Mouse (Mus musculus) layer of hippocampus, adult 9-11 months (tissue): Measurements from ENCODE around the gene Sumf1.

Experiments used
- DNase-seq: peaks from one replicate; pipeline ENCODE4 v3.0.0; 2022

Gene Sumf1

DNA sequence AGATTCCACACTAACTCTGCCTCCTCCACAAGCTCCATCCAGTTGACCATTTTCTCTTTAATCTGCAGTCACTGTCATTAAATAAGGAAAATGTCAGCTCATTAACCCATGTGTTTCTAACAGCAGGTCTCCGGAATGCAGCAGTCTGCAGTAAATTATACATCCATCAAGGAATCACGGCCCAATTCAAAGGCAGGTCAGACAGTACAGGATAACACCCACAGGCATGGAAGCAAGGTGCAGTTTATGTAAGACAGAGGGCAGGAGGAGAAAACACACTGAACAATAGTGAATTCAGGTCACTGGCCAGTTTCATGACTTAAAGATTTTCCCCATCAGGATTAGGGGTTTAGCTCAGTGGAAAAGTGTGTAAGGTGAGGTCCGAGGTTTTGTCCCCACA lies 40.1 kb downstream of the Sumf1 start:
- DNase-seq = no peak

DNA sequence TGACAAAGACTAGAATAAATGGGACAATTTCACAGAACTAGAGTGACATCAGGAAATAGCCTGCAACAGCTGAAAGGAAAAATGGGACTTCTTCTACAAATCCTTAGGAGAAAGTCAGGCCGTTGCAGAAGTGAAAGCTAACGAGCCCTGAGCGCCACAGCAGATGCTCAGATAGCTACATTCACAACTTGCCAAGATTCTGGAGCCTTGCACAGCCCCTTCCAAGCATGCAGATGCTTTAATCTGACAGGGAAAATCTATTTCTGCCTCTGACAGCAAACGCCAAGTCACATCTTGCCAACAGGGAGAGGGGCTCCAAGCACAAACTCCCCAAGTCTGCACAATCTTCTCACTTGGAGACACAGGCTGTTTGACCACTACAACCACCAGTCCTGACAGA lies 42.6 kb downstream of the Sumf1 start:
- DNase-seq = peak; percentile 59

DNA sequence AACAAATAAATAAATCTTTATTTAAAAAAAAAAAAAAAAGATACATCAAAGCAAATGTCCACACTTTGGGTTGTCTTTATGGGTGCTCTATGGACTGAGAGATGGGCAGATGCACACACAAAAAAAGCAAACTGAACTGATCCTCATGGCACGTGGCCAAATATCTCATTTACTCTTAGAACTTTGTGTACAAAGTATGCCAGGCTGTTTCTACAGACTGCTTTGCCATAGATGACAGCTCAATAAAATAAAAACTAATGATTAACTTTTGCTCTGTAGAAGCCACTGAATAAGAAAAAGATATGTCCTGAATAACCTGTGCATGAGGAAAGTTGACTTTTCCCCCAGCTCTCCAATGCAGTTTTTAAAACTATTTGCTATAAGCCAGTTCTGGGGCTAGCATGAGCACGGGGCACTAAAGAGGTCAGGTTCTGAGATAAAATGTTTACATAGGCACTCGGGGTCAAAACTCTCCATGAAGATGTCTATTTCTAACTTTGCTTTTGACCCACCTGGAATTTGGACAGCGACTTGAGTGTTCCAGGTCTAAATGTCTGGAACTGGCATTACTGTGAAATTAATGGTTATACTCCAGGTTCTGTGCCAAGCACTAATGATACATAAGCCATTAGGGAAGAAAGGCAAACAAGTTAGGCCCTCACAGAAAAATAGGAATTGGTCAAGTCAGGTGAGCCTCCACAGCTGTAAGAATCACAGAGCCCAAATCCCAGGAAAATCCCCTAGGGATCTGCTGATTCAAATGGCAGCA lies 44.5 kb downstream of the Sumf1 start:
- DNase-seq = no peak

DNA sequence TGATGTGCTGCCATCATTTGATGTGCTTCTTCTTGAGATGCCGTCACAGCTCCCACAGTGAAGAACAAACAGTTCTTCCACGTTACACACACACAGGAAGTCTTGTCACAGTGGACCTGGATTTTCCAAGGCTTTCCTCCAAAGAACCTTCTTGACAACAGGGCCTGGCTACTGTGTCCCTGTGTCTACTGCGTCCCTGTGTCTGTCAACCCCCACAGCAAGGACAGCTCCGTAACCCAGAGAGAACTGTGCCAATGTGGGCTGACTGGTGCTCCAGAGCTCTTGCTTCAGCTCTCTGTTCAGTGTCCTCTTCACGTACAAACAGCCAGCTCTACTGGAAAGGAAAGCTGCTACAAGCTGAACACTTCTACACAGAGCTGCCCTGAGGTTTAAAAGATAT lies 48.4 kb downstream of the Sumf1 start:
- no peak for DNase-seq

DNA sequence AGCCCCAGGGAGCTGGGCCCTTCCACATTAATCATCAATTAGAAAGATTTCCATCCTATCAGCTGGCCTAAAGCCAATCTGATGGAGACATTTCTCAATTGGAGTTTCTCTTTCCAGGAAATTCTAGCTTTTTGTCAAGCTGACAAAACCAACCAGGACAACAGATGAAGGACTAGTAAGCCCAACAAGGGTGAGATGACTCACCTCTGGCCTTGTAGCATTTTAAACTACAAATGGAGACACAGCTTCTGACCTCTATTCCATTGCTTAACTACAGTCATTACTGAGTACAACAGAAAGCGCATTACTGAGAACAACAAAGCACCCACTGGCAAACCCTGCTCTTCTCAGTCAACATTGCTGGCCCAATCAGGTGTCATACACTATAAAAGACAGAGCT lies 49.1 kb downstream of the Sumf1 start:
- no peak for DNase-seq

DNA sequence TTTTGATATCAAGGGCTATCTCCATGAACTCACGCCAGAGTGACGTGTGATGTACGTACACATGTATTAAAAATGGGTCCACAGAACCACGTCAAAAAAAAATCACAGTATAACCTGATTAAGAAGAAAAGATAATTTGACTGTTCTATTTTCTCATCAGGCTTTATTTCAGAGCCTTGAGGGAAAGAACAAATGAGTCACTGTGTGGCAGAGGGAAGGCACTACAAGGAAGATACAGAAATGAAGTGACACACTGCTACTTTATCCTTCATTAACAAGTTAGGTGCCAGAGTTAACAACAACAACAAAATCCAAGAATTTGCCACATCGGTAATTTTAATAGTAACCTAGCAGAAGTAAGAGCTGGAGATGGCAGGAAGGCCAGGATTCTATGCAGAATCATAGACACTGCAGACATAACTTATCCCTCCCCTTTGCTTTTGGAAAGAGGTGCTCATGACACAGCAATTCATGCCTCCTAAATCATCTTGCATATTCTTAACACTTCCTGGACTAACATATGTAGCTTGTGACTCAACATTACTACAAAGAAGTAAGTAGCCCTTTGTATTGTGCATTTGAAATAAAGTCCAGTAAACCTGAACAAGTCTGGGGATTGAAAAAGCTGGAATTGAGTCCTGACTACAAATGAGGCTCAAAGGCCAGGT lies 53.0 kb downstream of the Sumf1 start:
- DNase-seq = no peak

DNA sequence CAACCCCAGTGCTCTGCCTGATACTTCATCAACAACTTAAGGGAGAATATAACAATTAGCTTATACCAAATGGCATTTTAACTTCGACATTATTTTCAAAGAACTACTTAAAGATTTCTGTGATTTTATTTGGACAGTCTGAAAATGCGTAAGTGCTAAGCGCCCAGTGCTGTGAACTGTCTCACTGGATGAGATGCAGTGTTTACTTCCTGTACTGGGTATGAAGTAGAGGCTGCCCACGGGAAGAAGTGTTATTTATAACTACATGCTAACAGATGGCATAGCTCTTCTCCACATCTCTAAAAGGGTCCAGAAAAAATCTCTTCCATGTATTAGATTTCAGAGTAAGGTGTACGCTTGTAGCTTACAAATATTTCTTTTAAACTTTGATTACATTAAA lies 54.7 kb downstream of the Sumf1 start:
- peak; percentile 37 for DNase-seq

DNA sequence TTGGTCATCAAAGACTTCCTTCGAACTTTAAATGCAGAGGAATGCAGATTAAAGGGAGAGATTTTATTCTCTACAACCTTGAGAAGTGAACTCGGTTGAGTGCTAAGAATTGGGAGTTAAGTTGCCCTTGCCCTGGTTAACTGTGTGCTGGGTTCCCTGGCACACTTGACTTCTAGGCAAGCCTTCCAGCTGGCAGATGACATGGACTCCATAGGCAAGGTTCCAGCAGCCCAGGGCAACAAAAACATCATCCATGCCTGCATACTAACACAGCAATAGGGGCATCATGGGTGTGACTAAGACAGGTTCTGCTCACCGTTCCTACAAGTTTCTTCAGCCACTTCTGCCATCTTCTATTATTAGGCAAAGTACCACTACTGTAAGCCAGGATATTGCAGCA lies 58.8 kb downstream of the Sumf1 start:
- DNase-seq = no peak

DNA sequence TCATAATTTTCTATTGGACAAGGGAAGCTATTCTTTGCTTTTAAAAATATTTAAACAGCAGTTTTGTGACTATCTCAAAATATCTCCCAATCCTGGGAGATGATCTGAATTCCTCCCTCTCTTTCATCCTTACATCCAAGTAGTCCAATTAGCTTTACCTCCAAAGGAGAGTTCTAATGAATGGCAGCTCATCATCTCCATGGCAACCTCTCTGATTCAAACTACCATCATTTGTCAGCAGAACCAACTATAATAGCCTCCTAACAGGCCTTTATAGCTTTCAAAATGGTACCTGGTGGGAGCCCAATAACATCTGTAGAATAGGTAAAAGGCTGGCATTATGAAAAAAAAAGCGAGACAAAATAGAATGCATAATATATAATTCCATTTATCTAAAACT lies 59.9 kb downstream of the Sumf1 start:
- no peak for DNase-seq

DNA sequence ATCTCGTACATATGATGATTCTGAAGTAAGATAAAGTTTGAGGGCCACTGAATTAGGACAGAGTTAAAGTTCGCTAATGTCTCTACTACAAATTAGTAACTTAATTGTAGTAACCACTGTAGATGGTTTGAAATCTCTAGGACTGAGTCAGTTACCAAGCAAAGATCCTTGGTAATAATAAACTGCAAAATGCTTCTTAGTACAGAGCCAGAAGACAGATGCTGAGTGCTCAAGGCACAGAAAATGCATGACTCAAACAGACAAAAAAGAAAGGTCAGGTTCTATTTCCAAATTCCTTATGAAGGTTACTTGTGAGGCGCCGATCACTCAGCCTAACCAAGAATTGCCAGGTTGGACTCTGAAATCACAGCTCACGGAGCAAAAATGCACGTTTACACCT lies 67.5 kb downstream of the Sumf1 start:
- DNase-seq = no peak

DNA sequence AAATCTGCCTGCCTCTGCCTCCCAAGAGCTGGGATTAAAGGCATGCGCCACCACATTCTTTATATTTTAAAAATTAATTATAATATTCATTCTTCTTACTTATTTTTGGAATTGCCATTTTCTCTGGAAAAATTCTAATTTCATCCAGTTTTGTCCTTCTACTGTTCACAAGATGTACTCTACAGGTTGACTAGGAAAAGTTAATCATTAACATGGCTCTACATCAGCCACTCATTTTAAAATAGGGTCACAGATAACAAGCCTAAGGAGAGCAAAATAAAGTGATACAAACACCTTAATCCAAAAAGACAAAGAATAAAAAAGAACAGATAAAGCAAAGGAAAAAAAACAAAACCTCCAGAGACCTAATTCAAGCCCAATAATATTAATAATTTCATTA lies 70.4 kb downstream of the Sumf1 start:
- no peak for DNase-seq

DNA sequence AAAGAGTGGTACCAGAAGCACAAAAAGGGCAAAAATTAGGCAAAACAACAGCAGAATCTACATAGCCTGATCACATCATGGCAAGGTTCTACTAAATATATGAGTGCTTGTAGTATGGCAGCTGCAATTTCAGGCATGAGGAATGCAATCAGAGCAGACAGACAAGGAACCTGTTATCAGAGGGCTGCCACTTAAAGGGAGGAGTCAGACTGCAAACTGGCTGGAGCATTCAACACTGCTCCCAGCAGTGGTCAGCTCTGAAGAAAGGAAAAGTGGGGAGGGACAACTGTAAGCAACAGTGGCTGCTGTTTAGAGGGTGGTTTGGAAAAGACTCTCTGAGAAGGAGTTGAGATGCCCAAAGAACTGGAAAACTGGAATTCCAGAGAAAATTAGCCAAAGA lies 73.7 kb downstream of the Sumf1 start:
- DNase-seq = no peak

DNA sequence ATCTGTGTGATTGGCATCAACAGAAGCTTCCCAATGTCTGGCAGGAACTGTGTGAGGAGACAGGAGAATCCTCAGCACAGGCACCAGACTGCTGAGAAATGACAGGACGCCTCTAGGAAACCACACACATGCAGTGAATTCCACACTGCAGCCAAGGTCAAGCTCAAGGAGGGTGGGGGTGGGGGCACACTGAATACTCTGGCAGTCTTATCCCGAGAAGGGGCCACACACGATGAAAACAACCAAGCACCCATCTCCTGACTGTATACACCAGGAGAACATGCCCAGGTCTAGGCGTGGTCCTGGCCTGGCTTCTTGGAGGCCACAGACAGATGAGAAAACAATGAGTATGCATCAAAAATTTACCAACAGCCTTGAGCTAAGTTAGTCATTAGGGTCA lies 75.0 kb downstream of the Sumf1 start:
- DNase-seq = no peak

DNA sequence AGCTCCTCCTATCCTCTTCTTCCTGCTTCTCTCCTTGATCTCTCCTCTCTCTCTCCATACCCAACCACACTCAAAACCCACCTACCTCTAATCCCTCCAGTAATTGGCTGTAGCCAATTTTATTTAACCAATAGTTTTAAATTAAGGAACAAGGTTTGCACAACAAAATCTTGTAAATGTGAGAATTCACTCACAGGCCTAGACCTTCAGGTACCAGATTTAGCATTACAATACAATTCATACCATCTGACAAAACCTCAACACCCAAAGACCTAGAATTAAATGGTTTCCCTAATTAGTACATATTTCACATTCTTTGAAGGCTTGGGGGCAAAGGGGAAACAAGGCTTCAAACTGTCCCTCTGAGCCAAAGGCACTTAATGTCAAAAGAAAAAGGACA lies 78.0 kb downstream of the Sumf1 start:
- DNase-seq = no peak

DNA sequence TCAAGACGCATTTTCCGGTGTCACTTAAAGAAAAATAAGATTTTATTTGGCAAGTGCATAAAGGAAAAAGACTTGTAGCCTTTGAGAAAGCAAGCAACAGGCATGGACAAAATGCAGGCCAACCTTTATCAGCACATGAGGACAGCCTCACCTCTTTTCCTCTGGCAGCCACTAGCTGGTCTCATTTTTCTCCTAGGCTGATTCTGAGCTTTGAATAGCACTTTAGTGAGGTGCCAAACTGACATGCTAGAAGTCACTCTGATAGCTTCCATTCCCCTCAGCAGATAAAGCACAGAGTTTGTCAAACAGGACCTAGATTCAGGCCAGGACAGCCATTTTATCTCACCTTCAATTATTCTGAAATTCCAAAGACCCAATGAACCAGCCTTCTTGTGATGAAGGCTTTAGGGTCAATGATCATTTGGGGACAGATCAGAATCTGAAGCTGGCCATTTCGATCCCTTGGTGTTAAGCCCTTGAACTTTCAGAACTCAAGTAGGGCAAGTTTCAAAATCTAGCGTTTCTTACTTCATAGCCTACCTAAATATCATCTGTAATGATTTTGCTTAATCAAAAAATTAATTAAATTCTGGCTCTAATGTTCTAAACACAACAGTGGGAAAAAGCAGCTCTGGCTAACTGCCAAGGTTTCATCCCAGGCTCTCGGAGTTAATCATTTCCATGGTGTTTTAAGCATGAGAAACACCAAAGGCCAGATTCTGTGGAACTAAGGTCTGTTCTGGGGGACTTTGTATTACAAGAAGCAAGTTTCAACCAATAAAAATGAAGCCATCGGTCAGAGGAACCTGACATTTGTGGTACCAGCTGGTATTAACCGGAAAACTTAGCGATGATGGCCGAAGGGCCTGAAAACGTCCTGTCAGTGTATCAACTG lies 83.2 kb downstream of the Sumf1 start:
- no peak for DNase-seq

DNA sequence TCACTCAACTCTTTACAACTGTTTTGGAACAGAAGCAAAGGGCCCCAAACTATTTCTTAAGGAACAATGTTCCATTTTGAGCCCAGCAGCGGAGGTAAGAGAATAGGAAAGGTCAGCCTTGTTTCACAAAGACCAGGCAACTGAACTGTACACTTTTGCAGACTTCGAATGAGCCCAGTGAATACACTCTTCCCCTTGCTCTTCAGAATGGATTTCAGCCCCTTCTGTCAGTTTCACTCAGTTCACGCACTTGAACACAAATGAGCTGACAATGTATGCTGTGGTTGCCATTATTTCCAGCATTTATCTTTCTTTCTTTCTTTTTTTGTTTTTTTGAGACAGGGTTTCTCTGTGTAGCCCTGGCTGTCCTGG lies 86.5 kb downstream of the Sumf1 start:
- no peak for DNase-seq

DNA sequence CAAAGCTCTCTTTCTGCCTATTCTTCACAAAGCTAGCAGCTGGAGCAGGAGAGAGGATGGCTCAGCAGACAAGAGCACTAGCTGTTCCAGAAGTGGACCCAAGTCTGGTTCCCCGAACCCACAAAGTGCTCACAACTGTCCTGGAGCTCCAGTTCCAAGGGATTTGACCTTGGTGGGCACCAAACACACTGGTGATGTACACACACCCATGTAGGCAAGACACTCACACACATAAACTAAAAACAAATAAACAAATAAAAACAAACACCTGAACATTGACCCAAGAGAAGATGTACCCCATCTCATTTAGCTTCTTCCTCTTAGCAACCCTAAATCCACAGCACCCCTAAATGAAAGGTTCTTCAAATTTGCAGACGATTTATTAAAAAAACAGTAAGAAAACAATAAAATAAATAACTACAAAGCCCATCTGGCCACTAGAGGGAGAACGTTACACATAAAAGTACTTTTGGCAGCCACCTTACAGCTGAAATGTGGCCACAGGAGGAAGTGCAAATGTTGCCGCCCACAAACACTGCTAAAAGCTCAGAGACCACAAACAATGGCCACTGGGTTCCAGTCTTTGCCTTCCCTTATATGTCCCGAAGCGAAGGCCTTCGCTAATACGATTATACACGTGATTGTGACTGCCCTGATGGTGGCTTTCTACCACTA lies 87.1 kb downstream of the Sumf1 start:
- peak; percentile 65 for DNase-seq

DNA sequence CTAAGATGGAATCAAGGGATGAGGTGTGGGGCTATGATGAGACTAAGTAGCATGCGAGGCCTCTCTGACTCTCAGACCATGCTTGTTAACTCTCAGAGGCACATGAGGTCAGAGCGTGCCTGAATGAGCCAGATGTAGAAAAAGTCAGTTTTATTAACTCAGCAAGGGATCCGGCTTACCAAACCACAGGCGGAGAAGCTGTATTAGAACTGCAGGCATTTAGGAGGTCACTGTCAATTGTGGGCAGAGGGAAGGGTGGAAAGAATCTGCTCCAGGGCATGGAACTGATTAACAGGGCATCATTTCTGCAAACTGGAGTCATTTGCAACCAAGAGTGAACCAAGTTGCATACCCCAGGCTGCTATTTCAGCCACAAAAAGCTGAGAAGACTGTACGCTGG lies 89.9 kb downstream of the Sumf1 start:
- DNase-seq = no peak

DNA sequence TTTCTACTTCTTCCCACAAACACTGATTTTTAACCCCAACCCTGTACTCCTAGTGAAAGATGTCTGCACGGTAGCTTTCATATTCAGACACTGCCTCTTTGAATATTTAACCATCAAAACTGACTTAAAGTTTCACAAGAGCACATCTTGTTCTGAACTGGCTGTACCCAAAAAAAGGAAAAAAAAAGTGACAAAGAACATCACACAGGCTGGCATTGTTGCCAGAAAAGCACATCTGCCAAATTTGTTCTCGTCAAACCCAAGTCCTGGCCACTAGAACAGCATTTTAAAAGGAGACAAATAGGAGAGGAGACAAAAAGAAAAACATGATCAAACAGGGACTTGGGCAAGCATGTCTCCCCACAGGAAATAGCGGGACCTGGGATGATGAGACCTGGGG lies 91.9 kb downstream of the Sumf1 start:
- DNase-seq = no peak

DNA sequence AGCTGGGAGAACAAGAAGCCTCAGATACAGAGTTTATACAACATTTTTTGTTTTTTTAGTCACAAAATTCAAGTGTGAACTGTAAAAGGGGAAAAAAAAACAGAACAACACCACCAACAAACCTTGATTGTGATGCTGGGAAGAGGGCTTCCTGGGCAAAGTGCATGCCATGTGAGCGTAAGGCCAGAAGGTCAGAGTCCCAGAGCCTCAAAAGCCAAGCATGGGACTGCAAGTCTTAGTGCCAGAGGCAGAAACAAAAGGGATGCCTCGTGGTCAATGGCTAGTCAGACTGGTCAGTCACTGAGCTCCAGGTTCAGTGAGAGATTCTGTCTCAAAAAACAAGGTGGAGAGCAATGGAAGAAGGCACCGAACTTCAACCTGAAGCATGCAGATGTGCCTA lies 92.7 kb downstream of the Sumf1 start:
- DNase-seq = no peak

DNA sequence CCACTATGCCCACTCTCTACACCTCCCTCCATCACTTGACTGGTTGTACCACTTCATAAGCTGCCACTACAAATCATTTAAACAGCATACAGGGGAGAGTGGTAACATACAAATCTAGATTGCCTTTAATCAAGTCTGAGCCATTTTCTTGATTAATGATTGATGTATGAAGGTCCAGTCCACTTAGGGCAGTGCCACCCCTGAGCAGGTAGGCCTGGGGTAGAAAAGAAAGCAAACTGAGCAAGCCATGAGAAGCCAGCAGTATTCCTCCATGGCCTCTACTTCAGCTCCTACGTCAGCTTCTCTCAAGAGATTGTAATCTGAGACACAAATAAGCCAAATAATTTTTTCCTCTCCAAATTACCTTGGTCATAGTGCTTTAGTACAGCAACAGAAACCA lies 94.1 kb downstream of the Sumf1 start:
- DNase-seq = no peak

DNA sequence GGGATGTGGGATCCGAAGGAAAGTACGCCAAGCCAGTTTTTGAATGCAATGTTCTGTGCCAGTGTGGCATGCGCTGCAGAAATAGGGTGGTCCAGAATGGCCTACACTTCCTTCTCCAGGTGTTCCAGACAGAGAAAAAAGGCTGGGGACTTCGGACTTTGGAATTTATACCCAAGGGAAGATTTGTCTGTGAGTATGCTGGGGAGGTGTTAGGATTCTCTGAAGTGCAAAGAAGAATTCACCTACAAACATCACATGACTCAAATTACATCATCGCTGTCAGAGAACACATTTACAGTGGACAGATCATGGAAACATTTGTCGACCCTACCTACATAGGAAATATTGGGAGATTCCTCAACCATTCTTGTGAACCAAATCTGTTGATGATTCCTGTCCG lies 109.5 kb downstream of the Sumf1 start:
- no peak for DNase-seq

DNA sequence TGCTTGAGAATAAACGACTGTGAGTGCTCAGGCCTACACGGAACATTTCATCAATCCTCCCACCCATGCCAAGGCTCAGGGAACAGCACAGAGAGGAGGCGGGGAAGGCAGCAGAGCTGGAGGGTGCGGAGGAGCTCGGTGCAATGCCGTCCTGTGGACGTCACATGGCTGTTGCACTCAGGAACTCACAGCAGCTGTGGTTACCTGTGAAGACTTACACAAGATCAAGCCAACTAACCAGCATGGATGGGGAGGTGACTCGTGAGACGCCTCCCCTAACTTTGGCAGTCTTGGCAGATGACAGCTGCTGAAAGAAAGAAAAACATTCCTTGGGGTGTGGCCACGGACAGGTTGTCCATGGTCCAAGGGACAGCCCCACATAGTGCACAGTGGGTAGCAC lies 110.8 kb downstream of the Sumf1 start:
- no peak for DNase-seq
